Mouse (Mus musculus) limb, embryonic 14.5 days (tissue): ENCODE measurements around the gene Cyth3. TPM values are rescaled to one million over a fixed set of nuclear protein-coding genes. Genes with fewer than 3 reads are reported as not detected.
A peak's percentile ranks its signal among the peaks of the same experiment; 100 is the strongest.

ENCODE experiments used
- ATAC-seq: fragments of 200-750 bp; cut with Nextera tagmentation; 2 replicates; pipeline ENCODE4 v1.8.0; 2017; ENCODE audit warnings: low read depth, moderate number of reproducible peaks, moderate TSS enrichment; ENCODE audit not compliant: low FRiP score
- DNase-seq: peaks from one replicate; pipeline ENCODE4 v3.0.0-alpha.2; 2015; ENCODE audit warnings: low spot score
- H3K27ac ChIP-seq: fragments of 300-500 bp; sonication (generic); replicated peaks from 2 replicates; pipeline ENCODE4 v1.5.1; 2014; ENCODE audit warnings: low read depth, mild to moderate bottlenecking, low read length, moderate library complexity, mixed read lengths
- H3K27me3 ChIP-seq: fragments of 300-500 bp; sonication (generic); 2 replicates; pipeline ENCODE4 v1.6.1; 2014; ENCODE audit warnings: low read length, mixed read lengths; ENCODE audit not compliant: control insufficient read depth, insufficient read depth
- H3K36me3 ChIP-seq: fragments of 300-500 bp; sonication (generic); 2 replicates; pipeline ENCODE4 v1.6.1; 2014; ENCODE audit warnings: mild to moderate bottlenecking, low read length, moderate library complexity, mixed read lengths; ENCODE audit not compliant: control insufficient read depth, insufficient read depth
- H3K4me1 ChIP-seq: fragments of 300-500 bp; sonication (generic); 2 replicates; pipeline ENCODE4 v1.6.1; 2014; ENCODE audit warnings: antibody characterized with exemption, low read length, mixed read lengths; ENCODE audit not compliant: control insufficient read depth, insufficient read depth
- H3K4me2 ChIP-seq: fragments of 300-500 bp; sonication (generic); replicated peaks from 2 replicates; pipeline ENCODE4 v1.6.1; 2014; ENCODE audit warnings: low read depth, mild to moderate bottlenecking, low read length, moderate library complexity; ENCODE audit not compliant: severe bottlenecking
- H3K4me3 ChIP-seq: fragments of 300-500 bp; sonication (generic); replicated peaks from 2 replicates; pipeline ENCODE4 v1.5.1; 2014; ENCODE audit warnings: low read length
- H3K9ac ChIP-seq: fragments of 300-500 bp; sonication (generic); 2 replicates; pipeline ENCODE4 v1.6.1; 2014; ENCODE audit warnings: mild to moderate bottlenecking, low read depth, low read length, moderate library complexity; ENCODE audit not compliant: severe bottlenecking
- H3K9me3 ChIP-seq: fragments of 300-500 bp; sonication (generic); 2 replicates; pipeline ENCODE4 v1.6.1; 2016; ENCODE audit warnings: low read length; ENCODE audit not compliant: control insufficient read depth
- POLR2A ChIP-seq: fragments of 200-500 bp; IDR thresholded peaks from 2 replicates; pipeline ENCODE4 v1.8.0; 2012; ENCODE audit warnings: inconsistent platforms, mild to moderate bottlenecking, moderate library complexity, borderline replicate concordance; ENCODE audit not compliant: insufficient read depth, insufficient read length; ENCODE audit errors: extremely low read depth
- WGBS: fragments of 180-500 bp; shearing (Covaris S2); extraction: QIAGEN DNeasy Blood & Tissue Kit; methylation state at CpG from one replicate; pipeline ENCODE4 v1.1.7; 2014; 5-methylcytosine and 5-hydroxymethylcytosine counted together
- polyA plus RNA-seq, 2 experiments: library from polyadenylated mRNA; depleted of rRNA in 1 of 2; stranded (reverse) in 1 of 2; unstranded in 1 of 2; fragments of >200 nt; fragmentation: Nextera tagmentation in 1 of 2; extraction: Ambion mirVana in 1 of 2; gene quantifications; 2 replicates each; pipeline versions ENCODE4 v1.2.1 to v1.2.3; 2012 to 2014

Cyth3 gene
- polyA plus RNA-seq, 2 experiments: 50.6 to 60.5 TPM

- no peak overlapping the region for H3K4me3 ChIP-seq
- peak overlapping the region; percentile 52; the same call in 1 of the 2 replicates for H3K27ac ChIP-seq
- ATAC-seq: no peak
- H3K4me2 ChIP-seq: peak overlapping the region; percentile 25; the same call in 1 of the 2 replicates
- WGBS: 46% methylated on average over 3 of the region's 3 CpGs
- peaks cover 65% of the 10 kb centered on the region for H3K4me1 ChIP-seq
- no peak overlapping the region for H3K9ac ChIP-seq
- no peaks in the 10 kb centered on the region for H3K36me3 ChIP-seq
- DNase-seq: no peak
- no peaks in the 10 kb centered on the region for H3K27me3 ChIP-seq
- H3K9me3 ChIP-seq: no peaks in the 10 kb centered on the region
- TF ChIP-seq POLR2A: no peak
Measured at GRCm38 (mm10) chr5:143641503-143641902, 19.3 kb downstream of the Cyth3 start.

GRCm38 (mm10) chr5:143642262-143642831, 20.1 kb downstream of the Cyth3 start:
- no peaks in the 10 kb centered on the region for H3K27me3 ChIP-seq
- peak overlapping the region; percentile 10; the same call in 1 of the 2 replicates for H3K4me2 ChIP-seq
- no peak overlapping the region for H3K4me3 ChIP-seq
- H3K9me3 ChIP-seq: no peaks in the 10 kb centered on the region
- no peak for TF ChIP-seq POLR2A
- H3K27ac ChIP-seq: peak overlapping the region; percentile 53
- DNase-seq (peak; percentile 87), ATAC-seq (peak; percentile 73)
- H3K4me1 ChIP-seq: peaks cover 57% of the 10 kb centered on the region
- no peaks in the 10 kb centered on the region for H3K36me3 ChIP-seq
- WGBS: 12% methylated on average over 4 of the region's 4 CpGs
- H3K9ac ChIP-seq: no peak overlapping the region

GRCm38 (mm10) chr5:143645976-143646375, 23.7 kb downstream of the Cyth3 start:
- DNase-seq (no peak), ATAC-seq (no peak)
- Histone ChIP-seq H3K4me1 (peaks cover 23% of the 10 kb centered on the region), H3K27me3 (no peaks in the 10 kb centered on the region), H3K9me3 (no peaks in the 10 kb centered on the region), H3K4me2 (no peak overlapping the region), H3K36me3 (no peaks in the 10 kb centered on the region), H3K4me3 (no peak overlapping the region), H3K9ac (no peak overlapping the region), H3K27ac (no peak overlapping the region)
- TF ChIP-seq POLR2A: no peak
- 80% methylated on average over 5 of the region's 5 CpGs for WGBS

GRCm38 (mm10) chr5:143647412-143647811, 25.2 kb downstream of the Cyth3 start:
- no peaks in the 10 kb centered on the region for H3K27me3 ChIP-seq
- peaks cover 9% of the 10 kb centered on the region for H3K4me1 ChIP-seq
- H3K4me3 ChIP-seq: no peak overlapping the region
- TF ChIP-seq POLR2A: no peak
- no peaks in the 10 kb centered on the region for H3K9me3 ChIP-seq
- no peaks in the 10 kb centered on the region for H3K36me3 ChIP-seq
- H3K4me2 ChIP-seq: no peak overlapping the region
- ATAC-seq: no peak
- WGBS: 82% methylated on average over 2 of the region's 2 CpGs
- DNase-seq: no peak
- H3K27ac ChIP-seq: no peak overlapping the region
- H3K9ac ChIP-seq: no peak overlapping the region

- H3K4me2 ChIP-seq: no peak overlapping the region
- no peak for TF ChIP-seq POLR2A
- no peak overlapping the region for H3K9ac ChIP-seq
- 68% methylated on average over 2 of the region's 2 CpGs for WGBS
- DNase-seq (no peak), ATAC-seq (no peak)
- H3K27ac ChIP-seq: no peak overlapping the region
- peaks cover 8% of the 10 kb centered on the region for H3K4me1 ChIP-seq
- no peak overlapping the region for H3K4me3 ChIP-seq
- H3K9me3 ChIP-seq: no peaks in the 10 kb centered on the region
- no peaks in the 10 kb centered on the region for H3K36me3 ChIP-seq
- no peaks in the 10 kb centered on the region for H3K27me3 ChIP-seq
Measured at GRCm38 (mm10) chr5:143648058-143648457, 25.8 kb downstream of the Cyth3 start.

- Histone ChIP-seq H3K4me3 (no peak overlapping the region), H3K9me3 (no peaks in the 10 kb centered on the region), H3K27ac (no peak overlapping the region), H3K4me2 (no peak overlapping the region), H3K36me3 (no peaks in the 10 kb centered on the region), H3K9ac (no peak overlapping the region), H3K4me1 (peaks cover 16% of the 10 kb centered on the region), H3K27me3 (no peaks in the 10 kb centered on the region)
- no peak for TF ChIP-seq POLR2A
- no peak for DNase-seq
- ATAC-seq: no peak
- 93% methylated on average over 6 of the region's 6 CpGs for WGBS
Measured at GRCm38 (mm10) chr5:143649168-143649567, 26.9 kb downstream of the Cyth3 start.
